Mouse (Mus musculus): Measurements from ENCODE around the gene Fbxo5. TPM values are rescaled to one million over a fixed set of nuclear protein-coding genes. Genes with fewer than 3 reads are reported as not detected.

Fbxo5 gene
- polyA plus RNA-seq, 1 experiment from 2014 or later, result 70.6 TPM

DNA sequence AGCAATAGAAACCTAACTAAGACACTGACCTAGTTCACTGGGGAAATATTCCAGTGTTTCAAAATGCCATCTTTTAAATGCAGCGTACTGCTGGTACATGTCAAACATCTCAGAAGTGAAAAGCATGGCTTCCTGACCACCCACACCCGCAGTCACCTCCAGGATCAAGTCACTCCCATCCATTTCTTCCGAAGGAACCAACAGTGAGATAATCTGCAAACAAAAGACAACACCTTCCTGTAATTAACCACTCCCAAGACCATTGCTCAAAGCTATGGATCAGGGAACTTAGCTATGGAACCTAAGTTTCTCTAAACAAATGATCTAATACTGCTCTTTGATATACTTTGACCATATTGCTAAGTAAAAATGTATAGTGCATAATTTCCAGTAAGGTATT is 13.4 kb upstream of the Fbxo5 start:
- Histone ChIP-seq H3K36me3 (ENCODE audit: control insufficient read depth, insufficient read depth, low read length) (peaks cover 12% of the 10 kb centered on the region), H3K9me3 (ENCODE audit: control insufficient read depth, low read length) (no peaks in the 10 kb centered on the region), H3K27ac (ENCODE audit: low read depth, low read length) (no peak overlapping the region), H3K4me2 (replicated peaks; ENCODE audit: low read depth, low read length) (no peak overlapping the region), H3K4me3 (ENCODE audit: low read depth, low read length) (no peak overlapping the region), H3K9ac (ENCODE audit: low read depth, low read length) (no peak overlapping the region), H3K27me3 (ENCODE audit: control insufficient read depth, insufficient read depth, low read length) (no peaks in the 10 kb centered on the region), H3K4me1 (replicated peaks; ENCODE audit: control insufficient read depth, insufficient read depth, low read length) (no peaks in the 10 kb centered on the region)
- DNase-seq (ENCODE audit: low spot score), result no peak
- ATAC-seq (ENCODE audit: low FRiP score), result no peak
- 96% methylated on average over 3 of the region's 3 CpGs for WGBS

DNA sequence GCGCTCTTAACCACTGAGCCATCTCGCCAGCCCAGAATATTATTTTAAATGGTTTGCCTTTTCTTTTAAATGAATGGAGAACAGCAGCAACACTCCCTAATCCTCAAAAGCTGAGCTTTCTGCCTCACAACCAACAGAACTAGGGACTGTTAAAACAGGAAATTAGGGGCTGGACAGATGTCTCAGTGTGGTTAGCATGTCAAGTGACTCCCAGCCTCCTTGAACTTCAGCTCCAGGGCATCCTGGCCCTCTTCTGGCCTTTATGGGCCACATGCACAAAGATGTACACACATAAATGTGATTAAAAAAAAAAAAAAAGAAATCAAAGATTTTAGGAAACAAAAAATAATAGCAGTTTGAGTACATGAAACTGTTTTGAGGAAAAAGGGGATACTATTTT is 10.6 kb upstream of the Fbxo5 start:
- no peak overlapping the region for H3K4me2 ChIP-seq (replicated peaks; ENCODE audit: low read depth, low read length)
- DNase-seq (ENCODE audit: low spot score) (no peak), ATAC-seq (ENCODE audit: low FRiP score) (no peak)
- H3K27ac ChIP-seq (ENCODE audit: low read depth, low read length), result no peak overlapping the region
- H3K9ac ChIP-seq (ENCODE audit: low read depth, low read length), result no peak overlapping the region
- no peaks in the 10 kb centered on the region for H3K27me3 ChIP-seq (ENCODE audit: control insufficient read depth, insufficient read depth, low read length)
- H3K36me3 ChIP-seq (ENCODE audit: control insufficient read depth, insufficient read depth, low read length), result peaks cover 14% of the 10 kb centered on the region
- no peaks in the 10 kb centered on the region for H3K4me1 ChIP-seq (replicated peaks; ENCODE audit: control insufficient read depth, insufficient read depth, low read length)
- H3K4me3 ChIP-seq (ENCODE audit: low read depth, low read length), result no peak overlapping the region
- 97% methylated on average over 2 of the region's 2 CpGs for WGBS
- H3K9me3 ChIP-seq (ENCODE audit: control insufficient read depth, low read length), result no peaks in the 10 kb centered on the region

DNA sequence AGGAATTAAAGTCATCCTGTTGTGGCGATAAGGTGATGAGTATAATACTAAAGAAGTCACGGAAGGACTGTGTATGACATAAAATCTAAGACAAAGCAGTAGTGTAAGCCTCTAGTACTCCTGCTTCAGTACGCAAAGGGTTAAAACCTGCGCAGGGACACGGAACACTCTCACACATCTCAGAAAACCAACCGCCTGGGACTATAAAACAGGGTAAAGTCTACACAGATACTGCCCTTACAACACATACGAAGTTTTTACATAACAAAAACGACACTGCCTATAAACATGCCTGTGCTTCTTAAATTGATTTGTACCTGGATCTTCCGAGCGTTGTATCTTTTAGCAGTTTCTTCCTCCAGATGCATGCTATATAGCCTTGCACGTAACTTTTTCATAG is 8.3 kb upstream of the Fbxo5 start:
- H3K9ac ChIP-seq (ENCODE audit: low read depth, low read length), result no peak overlapping the region
- ATAC-seq (ENCODE audit: low FRiP score) (no peak), DNase-seq (ENCODE audit: low spot score) (no peak)
- no peak overlapping the region for H3K4me2 ChIP-seq (replicated peaks; ENCODE audit: low read depth, low read length)
- peaks cover 14% of the 10 kb centered on the region for H3K36me3 ChIP-seq (ENCODE audit: control insufficient read depth, insufficient read depth, low read length)
- H3K4me3 ChIP-seq (ENCODE audit: low read depth, low read length), result no peak overlapping the region
- no peaks in the 10 kb centered on the region for H3K9me3 ChIP-seq (ENCODE audit: control insufficient read depth, low read length)
- H3K27ac ChIP-seq (ENCODE audit: low read depth, low read length), result no peak overlapping the region
- H3K4me1 ChIP-seq (replicated peaks; ENCODE audit: control insufficient read depth, insufficient read depth, low read length), result no peaks in the 10 kb centered on the region
- 92% methylated on average over 11 of the region's 11 CpGs for WGBS
- H3K27me3 ChIP-seq (ENCODE audit: control insufficient read depth, insufficient read depth, low read length), result no peaks in the 10 kb centered on the region

DNA sequence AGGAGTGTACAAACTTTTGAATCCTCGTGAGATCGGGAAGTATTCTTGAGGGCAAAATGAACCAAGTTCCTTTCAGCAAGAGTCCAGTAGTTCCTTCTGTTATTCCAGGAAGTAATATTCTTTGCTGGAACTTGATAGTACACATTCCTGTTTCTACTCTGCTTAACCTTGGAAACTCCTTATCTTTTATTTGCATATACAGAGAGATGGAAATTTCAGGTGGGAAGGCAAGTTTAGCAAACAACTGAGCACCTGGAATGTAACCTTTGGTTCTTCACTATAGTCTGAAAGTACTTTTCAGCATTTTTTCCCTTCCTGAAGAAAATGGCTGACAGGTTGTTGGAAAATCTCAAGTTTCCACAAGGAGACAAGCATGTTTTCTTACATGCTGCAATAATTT is 2.3 kb upstream of the Fbxo5 start:
- Histone ChIP-seq H3K9me3 (ENCODE audit: control insufficient read depth, low read length) (no peaks in the 10 kb centered on the region), H3K9ac (ENCODE audit: low read depth, low read length) (no peak overlapping the region), H3K27ac (ENCODE audit: low read depth, low read length) (no peak overlapping the region), H3K4me3 (ENCODE audit: low read depth, low read length) (no peak overlapping the region), H3K4me1 (replicated peaks; ENCODE audit: control insufficient read depth, insufficient read depth, low read length) (no peaks in the 10 kb centered on the region; the same call in 1 of the 2 replicates), H3K36me3 (ENCODE audit: control insufficient read depth, insufficient read depth, low read length) (peaks cover 2% of the 10 kb centered on the region; the same call in 1 of the 2 replicates), H3K27me3 (ENCODE audit: control insufficient read depth, insufficient read depth, low read length) (no peaks in the 10 kb centered on the region), H3K4me2 (replicated peaks; ENCODE audit: low read depth, low read length) (no peak overlapping the region)
- no peak for ATAC-seq (ENCODE audit: low FRiP score)
- no peak for DNase-seq (ENCODE audit: low spot score)
- WGBS, result 87% methylated on average over 2 of the region's 2 CpGs

DNA sequence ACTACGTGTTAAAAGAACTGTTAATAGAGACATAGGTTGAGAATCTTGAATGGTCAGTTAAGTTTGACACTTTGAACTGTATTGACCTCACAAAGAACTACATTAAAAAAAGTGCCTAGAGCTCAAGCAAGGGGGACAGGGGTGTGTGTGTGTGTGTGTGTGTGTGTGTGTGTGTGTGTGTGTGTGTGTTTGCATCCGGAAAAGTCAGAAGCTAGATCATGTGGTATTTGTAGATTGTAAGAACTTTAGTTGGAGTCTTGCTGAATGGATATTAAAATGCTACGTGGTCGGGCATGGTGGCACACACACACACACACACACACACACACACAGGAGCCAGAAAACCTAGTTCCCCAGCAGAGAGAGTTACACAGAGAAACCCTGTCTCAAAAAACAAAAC is 1.6 kb upstream of the Fbxo5 start:
- H3K4me1 ChIP-seq (replicated peaks; ENCODE audit: control insufficient read depth, insufficient read depth, low read length), result no peaks in the 10 kb centered on the region; the same call in 1 of the 2 replicates
- DNase-seq (ENCODE audit: low spot score), result no peak
- no peak overlapping the region for H3K4me3 ChIP-seq (ENCODE audit: low read depth, low read length)
- H3K27me3 ChIP-seq (ENCODE audit: control insufficient read depth, insufficient read depth, low read length), result no peaks in the 10 kb centered on the region
- no peaks in the 10 kb centered on the region for H3K36me3 ChIP-seq (ENCODE audit: control insufficient read depth, insufficient read depth, low read length)
- no peak overlapping the region for H3K9ac ChIP-seq (ENCODE audit: low read depth, low read length)
- no peak overlapping the region for H3K4me2 ChIP-seq (replicated peaks; ENCODE audit: low read depth, low read length)
- no peak for ATAC-seq (ENCODE audit: low FRiP score)
- H3K27ac ChIP-seq (ENCODE audit: low read depth, low read length), result no peak overlapping the region
- 82% methylated on average over 4 of the region's 4 CpGs for WGBS
- H3K9me3 ChIP-seq (ENCODE audit: control insufficient read depth, low read length), result no peaks in the 10 kb centered on the region

DNA sequence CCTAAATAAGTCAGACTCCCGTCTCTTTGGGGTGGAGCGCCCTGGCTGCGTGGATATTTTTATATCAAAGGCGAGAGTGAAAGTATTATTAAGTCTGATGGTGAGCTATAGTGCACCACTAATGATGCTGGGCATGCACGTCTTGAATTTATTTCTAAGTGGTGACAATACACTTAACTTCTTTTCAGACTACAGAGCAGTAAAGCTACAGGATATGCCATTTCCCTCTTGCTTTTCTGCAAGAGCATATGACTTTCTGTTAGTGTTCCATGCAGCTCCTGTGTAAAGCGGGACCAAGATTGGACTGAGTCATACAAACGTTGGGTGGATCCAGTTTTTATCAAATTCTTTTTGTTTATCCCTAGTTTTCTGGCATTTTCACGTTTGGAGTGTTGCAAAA is 1.0 kb upstream of the Fbxo5 start:
- Histone ChIP-seq H3K27ac (ENCODE audit: low read depth, low read length) (peak overlapping the region; percentile 82; the same call in 1 of the 2 replicates), H3K9ac (ENCODE audit: low read depth, low read length) (peak overlapping the region; percentile 52), H3K4me3 (ENCODE audit: low read depth, low read length) (peak overlapping the region; percentile 65), H3K4me1 (replicated peaks; ENCODE audit: control insufficient read depth, insufficient read depth, low read length) (no peaks in the 10 kb centered on the region; the same call in 1 of the 2 replicates), H3K9me3 (ENCODE audit: control insufficient read depth, low read length) (no peaks in the 10 kb centered on the region), H3K27me3 (ENCODE audit: control insufficient read depth, insufficient read depth, low read length) (no peaks in the 10 kb centered on the region), H3K36me3 (ENCODE audit: control insufficient read depth, insufficient read depth, low read length) (no peaks in the 10 kb centered on the region), H3K4me2 (replicated peaks; ENCODE audit: low read depth, low read length) (peak overlapping the region; percentile 85; the same call in 1 of the 2 replicates)
- DNase-seq (ENCODE audit: low spot score) (peak; percentile 36), ATAC-seq (ENCODE audit: low FRiP score) (peak; percentile 2; the same call in 1 of the 2 replicates)
- WGBS, result 23% methylated on average over 8 of the region's 8 CpGs

DNA sequence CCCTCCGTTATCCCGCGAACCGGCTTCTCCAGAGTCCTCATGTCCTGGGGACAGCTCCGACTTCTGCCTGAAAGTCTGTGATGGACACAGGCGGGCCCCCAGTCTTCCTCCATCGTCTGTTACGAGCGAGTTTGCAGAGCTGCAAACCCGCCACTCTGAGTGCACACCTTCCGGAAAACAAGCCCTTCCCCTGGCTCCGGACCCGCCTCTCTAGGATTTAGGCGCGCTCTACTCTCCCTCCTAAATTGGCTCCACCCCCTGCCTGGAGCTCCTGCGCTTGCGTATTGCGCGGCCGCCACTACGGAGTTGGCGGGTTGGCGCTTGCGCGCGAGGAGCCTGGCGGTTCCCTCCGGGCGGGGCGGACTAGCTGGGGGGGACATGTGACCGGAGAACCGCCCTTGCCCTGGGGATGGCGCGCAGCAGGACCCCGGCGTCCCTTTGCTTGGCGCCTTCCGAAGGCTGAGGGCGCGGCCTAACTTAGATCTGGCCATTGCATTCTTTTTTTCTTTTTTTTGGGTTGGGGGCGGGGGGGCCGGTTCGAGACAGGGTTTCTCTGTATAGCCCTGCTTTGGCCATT is 419 bp upstream of the Fbxo5 start:
- Histone ChIP-seq H3K9me3 (ENCODE audit: control insufficient read depth, low read length) (no peaks in the 10 kb centered on the region), H3K4me1 (replicated peaks; ENCODE audit: control insufficient read depth, insufficient read depth, low read length) (no peaks in the 10 kb centered on the region; the same call in 1 of the 2 replicates), H3K4me2 (replicated peaks; ENCODE audit: low read depth, low read length) (peak overlapping the region; percentile 85; the same call in 1 of the 2 replicates), H3K36me3 (ENCODE audit: control insufficient read depth, insufficient read depth, low read length) (0 out of 2 replicates have a peak, but pooled peaks cover 2% of the 10 kb centered on the region), H3K27me3 (ENCODE audit: control insufficient read depth, insufficient read depth, low read length) (no peaks in the 10 kb centered on the region), H3K9ac (ENCODE audit: low read depth, low read length) (peak overlapping the region; percentile 52), H3K27ac (ENCODE audit: low read depth, low read length) (peak overlapping the region; percentile 82), H3K4me3 (ENCODE audit: low read depth, low read length) (peak overlapping the region; percentile 65)
- DNase-seq (ENCODE audit: low spot score) (peak; percentile 97), ATAC-seq (ENCODE audit: low FRiP score) (peak; percentile 94)
- 0% methylated on average over 40 of the region's 43 CpGs for WGBS

DNA sequence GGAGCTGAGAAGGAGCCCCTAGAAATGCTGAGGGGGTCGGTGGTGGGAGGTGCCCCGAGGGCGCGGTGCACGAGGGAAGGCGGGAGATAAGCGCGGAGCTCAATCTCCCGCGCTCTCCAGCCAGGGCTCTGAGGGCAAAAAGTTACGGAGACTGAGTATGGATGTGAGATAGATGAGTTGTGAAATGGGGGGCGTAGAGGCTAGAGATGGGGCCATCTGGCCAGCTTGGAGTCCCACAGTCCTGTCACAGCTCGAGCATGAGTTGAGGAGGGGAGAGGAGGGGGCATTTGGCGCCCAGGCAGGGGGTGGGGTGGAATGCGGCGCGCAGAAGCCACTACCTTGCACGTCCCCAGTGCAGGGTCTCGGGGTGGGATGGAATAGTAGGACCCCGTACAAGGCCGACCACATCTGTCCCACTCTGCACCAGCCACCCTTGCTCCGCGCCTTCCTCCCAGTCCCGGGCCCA is 676 bp downstream of the Fbxo5 start:
- Histone ChIP-seq H3K4me2 (replicated peaks; ENCODE audit: low read depth, low read length) (peak overlapping the region; percentile 85), H3K36me3 (ENCODE audit: control insufficient read depth, insufficient read depth, low read length) (0 out of 2 replicates have a peak, but pooled peaks cover 4% of the 10 kb centered on the region), H3K27me3 (ENCODE audit: control insufficient read depth, insufficient read depth, low read length) (no peaks in the 10 kb centered on the region), H3K4me1 (replicated peaks; ENCODE audit: control insufficient read depth, insufficient read depth, low read length) (no peaks in the 10 kb centered on the region; the same call in 1 of the 2 replicates), H3K9ac (ENCODE audit: low read depth, low read length) (peak overlapping the region; percentile 72), H3K9me3 (ENCODE audit: control insufficient read depth, low read length) (no peaks in the 10 kb centered on the region), H3K4me3 (ENCODE audit: low read depth, low read length) (peak overlapping the region; percentile 65), H3K27ac (ENCODE audit: low read depth, low read length) (peak overlapping the region; percentile 75)
- ATAC-seq (ENCODE audit: low FRiP score) (peak; percentile 48), DNase-seq (ENCODE audit: low spot score) (peak; percentile 44)
- under 1% methylated on average over 19 of the region's 24 CpGs for WGBS

DNA sequence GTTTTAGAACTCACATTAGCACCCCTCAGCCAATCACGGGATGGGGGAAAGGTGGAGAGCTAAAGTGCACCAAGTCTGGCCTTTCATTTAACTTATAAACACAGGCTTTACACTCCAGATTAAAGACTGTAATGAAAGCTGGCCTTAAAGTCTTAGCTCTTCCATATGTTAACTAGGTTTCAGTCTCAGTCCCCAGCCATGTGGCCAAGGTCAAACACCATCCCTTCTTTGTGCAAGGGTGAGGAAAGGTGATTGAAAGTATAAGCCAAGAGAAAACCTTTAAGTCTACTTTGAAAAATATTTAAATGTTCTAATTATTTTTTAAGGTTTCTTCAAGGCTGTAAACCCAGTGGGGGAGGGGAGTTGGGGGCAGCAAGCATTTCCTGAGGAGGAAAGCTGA is 1.7 kb downstream of the Fbxo5 start:
- DNase-seq (ENCODE audit: low spot score) (no peak), ATAC-seq (ENCODE audit: low FRiP score) (no peak)
- peak overlapping the region; percentile 38 for H3K4me2 ChIP-seq (replicated peaks; ENCODE audit: low read depth, low read length)
- peak overlapping the region; percentile 65 for H3K4me3 ChIP-seq (ENCODE audit: low read depth, low read length)
- peaks cover 4% of the 10 kb centered on the region; the same call in 1 of the 2 replicates for H3K36me3 ChIP-seq (ENCODE audit: control insufficient read depth, insufficient read depth, low read length)
- H3K27ac ChIP-seq (ENCODE audit: low read depth, low read length), result no peak overlapping the region
- H3K4me1 ChIP-seq (replicated peaks; ENCODE audit: control insufficient read depth, insufficient read depth, low read length), result no peaks in the 10 kb centered on the region; the same call in 1 of the 2 replicates
- H3K9ac ChIP-seq (ENCODE audit: low read depth, low read length), result peak overlapping the region; percentile 32; the same call in 1 of the 2 replicates
- 7% methylated on average over 1 of the region's 1 CpGs for WGBS
- H3K9me3 ChIP-seq (ENCODE audit: control insufficient read depth, low read length), result no peaks in the 10 kb centered on the region
- H3K27me3 ChIP-seq (ENCODE audit: control insufficient read depth, insufficient read depth, low read length), result no peaks in the 10 kb centered on the region

All from hindbrain, embryonic 11.5 days (tissue).